Mouse (Mus musculus): ENCODE measurements around the gene Txndc2. TPM values are rescaled to one million over a fixed set of nuclear protein-coding genes. Genes with fewer than 3 reads are reported as not detected.

The Txndc2 gene
- total and polyA plus RNA-seq, 3 experiments, result not detected

GRCm38 (mm10) chr17:65608743-65609142 is 33.2 kb downstream of the Txndc2 start:
- H3K4me1 ChIP-seq (ENCODE audit: control insufficient read depth in 1 of 2, insufficient read depth in 2 of 2, low read length in 2 of 2), result peaks cover 41 to 49% of the 10 kb centered on the region in 2 experiments
- H3K27me3 ChIP-seq (ENCODE audit: control insufficient read depth in 1 of 2, insufficient read depth in 2 of 2, low read length in 2 of 2), result no peaks in the 10 kb centered on the region
- peaks cover 6 to 71% of the 10 kb centered on the region in 2 experiments for H3K36me3 ChIP-seq (ENCODE audit: control insufficient read depth in 1 of 2, insufficient read depth in 2 of 2, low read length in 2 of 2)
- H3K9ac ChIP-seq (ENCODE audit: control insufficient read depth, low read depth, low read length, poor library complexity, severe bottlenecking), result no peak overlapping the region
- TF ChIP-seq TAL1 (IDR thresholded peaks at IDR 0.05; ENCODE audit: low read length) (peak; percentile 85), KAT2A (conservative IDR thresholded peaks at IDR 0.05; ENCODE audit: low read depth, low read length) (no peak), MXI1 (IDR thresholded peaks at IDR 0.05; ENCODE audit: low read depth, low read length) (peak; percentile 46; the same call in 1 of the 2 replicates), TCF12 (IDR thresholded peaks at IDR 0.05; ENCODE audit: low read depth, low read length) (peak; percentile 79), MYB (IDR thresholded peaks at IDR 0.05; ENCODE audit: low read depth, low read length) (peak; percentile 34; the same call in 1 of the 2 replicates), E2F4 (IDR thresholded peaks at IDR 0.05; ENCODE audit: borderline replicate concordance, low read depth, low read length) (no peak), BHLHE40 (IDR thresholded peaks at IDR 0.05; ENCODE audit: borderline replicate concordance, low read depth, low read length) (0 out of 2 replicates have a peak, but pooled peaks have one; percentile 30), SIN3A (IDR thresholded peaks at IDR 0.05; ENCODE audit: low read length) (peak; percentile 67), ETS1 (IDR thresholded peaks at IDR 0.05; ENCODE audit: low read depth, low read length) (peak; percentile 60; the same call in 1 of the 2 replicates), USF2 (IDR thresholded peaks at IDR 0.05; ENCODE audit: borderline replicate concordance in 1 of 2, insufficient read depth in 1 of 2, low read depth in 1 of 2, low read length in 2 of 2) (no peak), POLR2A (IDR thresholded peaks at IDR 0.05; ENCODE audit: control insufficient read depth in 1 of 2, insufficient read depth in 1 of 2, low read depth in 1 of 2, low read length in 2 of 2, poor library complexity in 1 of 2) (no peak), EP300 (IDR thresholded peaks at IDR 0.05; ENCODE audit: low read depth in 1 of 2, low read length in 2 of 2) (peak; percentile 79 to 90), MAX (IDR thresholded peaks at IDR 0.05; ENCODE audit: low read length) (no peak), RCOR1 (IDR thresholded peaks at IDR 0.05; ENCODE audit: low read depth, low read length) (peak; percentile 99), GATA1 (IDR thresholded peaks at IDR 0.05; ENCODE audit: low read depth, low read length) (peak; percentile 88), USF1 (IDR thresholded peaks at IDR 0.05; ENCODE audit: low read depth, low read length) (no peak), TBP (IDR thresholded peaks at IDR 0.05; ENCODE audit: low read depth, low read length) (0 out of 2 replicates have a peak, but pooled peaks have one; percentile 55)
- H3K4me3 ChIP-seq (ENCODE audit: control insufficient read depth in 1 of 2, insufficient read depth in 1 of 2, low read depth in 2 of 2, low read length in 2 of 2), result no peak overlapping the region
- DNase-seq (ENCODE audit: low read depth, low spot score), result peak; percentile 69
- H3K9me3 ChIP-seq (replicated peaks; ENCODE audit: insufficient read depth, low read length), result no peaks in the 10 kb centered on the region
- no peak overlapping the region for H3K27ac ChIP-seq (ENCODE audit: control insufficient read depth, low read depth, low read length)
- peaks cover 81% of the 10 kb centered on the region for H3K79me2 ChIP-seq (ENCODE audit: control insufficient read depth, insufficient read depth, low read length, poor library complexity)

DNA sequence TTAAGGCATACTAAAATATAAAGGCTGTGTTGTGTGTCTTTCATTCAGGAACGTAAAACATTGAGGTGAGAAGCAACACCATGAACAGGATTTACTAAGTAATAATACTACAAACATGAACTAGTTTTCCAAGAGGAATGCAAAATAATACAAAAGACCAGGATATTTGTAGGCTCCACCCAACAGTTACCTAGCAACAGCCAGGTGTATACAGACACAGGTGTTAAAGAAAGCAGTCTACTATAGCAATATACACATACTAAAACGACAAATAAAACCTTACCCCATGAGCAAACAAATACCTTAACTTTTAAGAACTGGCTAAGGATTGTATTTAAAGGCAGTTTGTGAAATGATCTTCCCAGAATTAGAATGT is 33.7 kb downstream of the Txndc2 start:
- no peak overlapping the region for H3K9ac ChIP-seq (ENCODE audit: control insufficient read depth, low read depth, low read length, poor library complexity, severe bottlenecking)
- peak overlapping the region; percentile 31; the same call in 1 of the 2 replicates for H3K27ac ChIP-seq (ENCODE audit: control insufficient read depth, low read depth, low read length)
- peaks cover 6 to 71% of the 10 kb centered on the region in 2 experiments for H3K36me3 ChIP-seq (ENCODE audit: control insufficient read depth in 1 of 2, insufficient read depth in 2 of 2, low read length in 2 of 2)
- H3K4me1 ChIP-seq (ENCODE audit: control insufficient read depth in 1 of 2, insufficient read depth in 2 of 2, low read length in 2 of 2), result peaks cover 41 to 49% of the 10 kb centered on the region in 2 experiments
- H3K9me3 ChIP-seq (replicated peaks; ENCODE audit: insufficient read depth, low read length), result no peaks in the 10 kb centered on the region
- H3K79me2 ChIP-seq (ENCODE audit: control insufficient read depth, insufficient read depth, low read length, poor library complexity), result peaks cover 82% of the 10 kb centered on the region
- no peaks in the 10 kb centered on the region for H3K27me3 ChIP-seq (ENCODE audit: control insufficient read depth in 1 of 2, insufficient read depth in 2 of 2, low read length in 2 of 2)
- no peak for TF ChIP-seq GATA1 (IDR thresholded peaks at IDR 0.05; ENCODE audit: low read depth, low read length)
- TF ChIP-seq ZNF384 (IDR thresholded peaks at IDR 0.05; ENCODE audit: low read depth, low read length), result no peak
- TF ChIP-seq CHD1 (IDR thresholded peaks at IDR 0.05; ENCODE audit: low read depth, low read length), result no peak
- no peak for TF ChIP-seq SMC3 (IDR thresholded peaks at IDR 0.05; ENCODE audit: low read depth, low read length)
- no peak for TF ChIP-seq MYC (IDR thresholded peaks at IDR 0.05; ENCODE audit: low read depth, low read length)
- TF ChIP-seq POLR2A (IDR thresholded peaks at IDR 0.05; ENCODE audit: control insufficient read depth in 1 of 2, insufficient read depth in 1 of 2, low read depth in 1 of 2, low read length in 2 of 2, poor library complexity in 1 of 2), result no peak
- H3K4me3 ChIP-seq (ENCODE audit: control insufficient read depth in 1 of 2, insufficient read depth in 1 of 2, low read depth in 2 of 2, low read length in 2 of 2), result no peak overlapping the region
- DNase-seq (ENCODE audit: low read depth, low spot score), result no peak
